Mouse (Mus musculus): Measurements from ENCODE around the gene Ubxn11.
A peak's percentile ranks its signal among the peaks of the same experiment; 100 is the strongest.

The Ubxn11 gene

DNA sequence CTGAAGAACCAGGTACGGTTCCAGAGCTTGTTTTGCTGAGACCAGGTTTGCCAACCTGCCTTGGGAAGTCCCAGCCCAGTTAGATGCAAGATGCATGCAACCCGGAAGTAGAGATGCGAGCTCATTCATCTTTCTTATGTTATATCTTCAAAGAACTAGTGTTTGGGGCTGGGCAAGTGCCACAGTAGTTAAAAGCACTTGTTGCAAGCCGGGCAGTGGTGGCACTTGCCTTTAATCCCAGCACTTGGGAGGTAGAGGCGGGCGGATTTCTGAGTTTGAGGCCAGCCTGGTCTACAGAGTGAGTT is 11.2 kb upstream of the Ubxn11 start:
- no peak for DNase-seq

DNA sequence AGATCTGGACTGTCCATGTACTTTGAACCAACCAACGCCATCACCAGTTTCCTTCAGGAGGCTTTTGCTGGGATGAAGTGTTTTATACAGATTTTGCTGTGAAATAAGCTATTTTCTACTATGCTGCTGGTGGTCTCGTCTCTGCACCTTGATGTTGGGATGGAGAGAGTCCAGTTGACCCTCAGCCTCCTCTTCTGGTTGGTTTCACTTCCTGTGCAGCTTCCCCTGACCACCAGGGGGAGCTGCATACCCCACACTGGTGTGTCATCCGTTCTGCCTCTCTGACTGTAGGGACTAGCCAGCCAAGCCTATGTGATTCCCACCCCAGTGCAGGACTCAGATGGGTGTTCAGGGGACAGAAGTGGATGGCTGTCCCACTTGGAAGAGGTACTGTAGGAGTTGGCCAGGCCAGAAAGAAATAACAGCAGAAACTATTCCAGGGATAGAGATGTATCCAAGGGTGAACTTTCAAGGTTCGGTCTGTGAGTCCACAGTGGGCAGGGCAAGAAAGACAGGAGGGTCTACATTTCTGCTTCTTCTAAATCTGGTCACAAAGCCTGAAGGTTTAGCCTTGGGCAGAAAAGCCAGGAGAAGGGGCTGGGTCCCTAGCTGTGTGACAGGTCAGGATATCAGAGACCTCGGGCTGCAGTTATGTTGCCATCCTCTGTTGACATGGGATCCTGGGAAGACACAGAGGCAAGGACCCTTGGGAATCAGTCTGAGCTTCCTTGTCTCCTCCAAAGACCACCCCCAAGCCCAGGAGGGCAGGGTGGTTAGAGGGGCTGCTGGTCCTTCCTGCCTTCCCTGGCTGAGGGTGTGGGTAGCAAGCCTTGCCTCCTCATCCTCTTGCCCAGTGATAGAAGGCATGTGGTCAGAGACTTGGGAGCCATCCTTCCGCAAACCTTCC is 9.7 kb upstream of the Ubxn11 start:
- peak; percentile 93 for DNase-seq

DNA sequence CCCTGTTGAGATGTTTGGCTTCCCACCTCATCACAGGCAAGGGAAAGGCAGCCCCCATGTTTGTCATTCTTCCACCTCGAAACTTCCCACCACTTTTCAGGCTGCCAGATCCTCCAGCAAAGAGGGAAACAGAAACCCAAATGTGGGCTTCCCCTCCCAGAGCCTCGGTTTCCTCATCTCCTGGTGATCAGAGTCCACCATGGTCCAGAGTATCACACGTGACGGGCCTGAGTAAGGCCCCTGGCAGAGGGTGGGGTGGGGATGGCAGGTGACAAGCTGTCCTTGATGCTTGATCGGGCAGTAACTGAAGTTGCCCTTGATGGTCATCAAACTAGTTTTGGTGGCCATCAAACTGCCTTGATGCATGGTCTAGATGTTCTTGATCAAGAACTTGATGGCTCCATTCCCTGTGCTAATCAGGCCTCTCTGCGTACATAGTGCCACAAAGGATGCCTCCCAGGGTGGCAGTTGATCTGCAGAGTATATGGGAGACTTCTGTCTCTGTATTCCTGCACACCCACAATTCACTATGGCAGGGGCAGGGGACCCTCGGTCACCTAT is 8.3 kb upstream of the Ubxn11 start:
- DNase-seq, result no peak

DNA sequence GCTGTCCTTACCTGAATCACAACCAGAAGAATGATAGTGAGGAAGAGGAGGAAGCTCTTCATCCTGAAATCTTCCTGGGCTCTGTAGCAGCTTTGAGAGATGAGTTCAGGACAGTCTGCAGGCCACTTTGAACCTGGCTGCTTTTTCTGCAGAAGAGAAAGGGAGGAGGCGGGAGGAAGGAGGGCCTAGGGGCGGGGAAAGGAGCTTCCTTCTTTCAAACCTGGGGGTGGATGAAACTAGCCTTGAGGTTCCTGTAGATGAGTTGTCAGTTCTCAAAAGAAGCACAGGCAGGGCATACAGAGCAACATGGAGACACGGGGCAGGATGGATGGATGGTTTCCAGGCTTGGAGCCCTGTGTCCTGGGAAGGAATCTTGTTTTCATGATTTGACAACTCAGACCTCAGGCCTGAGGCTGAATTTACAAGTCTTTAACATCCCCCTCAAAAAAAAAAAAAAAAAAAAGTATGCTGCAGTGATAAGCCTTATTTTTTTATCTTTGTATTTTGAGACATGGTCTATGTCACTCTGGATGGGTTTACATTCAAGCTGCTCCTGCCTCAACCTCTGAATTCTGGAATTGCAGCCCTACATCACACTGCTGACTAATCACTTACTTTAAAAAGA is 7.3 kb upstream of the Ubxn11 start, which contains the start of gene Cd52:
Gene Cd52 (minus strand): TSS at position 160 of the 625 bp plus-strand sequence.
- DNase-seq, result no peak

DNA sequence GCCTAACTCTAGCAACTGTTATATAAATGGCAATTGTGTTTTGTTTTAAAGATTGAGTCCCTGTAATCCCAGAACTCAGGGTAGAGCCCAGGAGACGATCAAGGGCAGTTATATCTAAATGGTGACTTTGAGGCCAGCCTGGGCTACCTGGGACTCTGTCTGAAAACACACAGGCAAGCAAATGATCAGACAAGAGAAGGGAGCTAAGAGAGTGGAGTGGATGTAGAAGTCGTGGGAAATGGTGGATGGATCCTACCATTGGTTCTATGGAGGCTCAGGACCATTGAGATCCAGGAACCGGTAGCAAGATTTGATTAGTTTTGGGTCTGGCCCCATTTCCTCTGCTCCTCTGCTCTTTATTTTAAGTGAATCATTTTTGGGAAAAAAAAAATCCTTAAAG is 6.2 kb upstream of the Ubxn11 start:
- DNase-seq, result no peak

DNA sequence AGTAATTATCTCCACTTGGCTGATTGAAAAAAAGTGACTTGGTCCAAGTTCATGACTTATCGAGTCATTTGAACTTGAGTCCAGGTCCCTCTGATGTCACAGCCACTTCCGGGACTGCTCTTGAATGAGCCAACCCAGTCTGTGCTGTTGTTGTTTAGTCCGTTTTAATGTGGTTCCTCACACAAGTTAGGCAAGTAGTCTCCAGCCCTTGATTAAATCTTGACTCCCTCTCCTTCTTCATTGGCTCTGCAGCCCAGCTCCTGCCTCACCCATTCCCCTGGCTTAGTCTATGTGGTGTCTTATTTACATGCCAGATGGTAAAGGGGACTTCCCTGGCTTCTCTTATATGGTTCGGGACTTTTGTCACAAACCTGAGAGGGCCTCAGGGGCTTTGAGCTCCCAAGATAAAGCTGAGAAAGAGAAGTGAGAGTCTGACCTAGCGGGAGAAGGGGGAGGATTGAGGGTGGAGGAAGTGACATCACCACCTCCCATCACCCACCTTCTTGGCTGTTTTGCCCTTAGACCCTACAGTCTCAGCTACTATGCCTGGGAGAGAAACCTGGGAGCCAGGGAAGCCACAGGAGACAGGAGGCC is 5.3 kb upstream of the Ubxn11 start:
- DNase-seq, result peak; percentile 93

DNA sequence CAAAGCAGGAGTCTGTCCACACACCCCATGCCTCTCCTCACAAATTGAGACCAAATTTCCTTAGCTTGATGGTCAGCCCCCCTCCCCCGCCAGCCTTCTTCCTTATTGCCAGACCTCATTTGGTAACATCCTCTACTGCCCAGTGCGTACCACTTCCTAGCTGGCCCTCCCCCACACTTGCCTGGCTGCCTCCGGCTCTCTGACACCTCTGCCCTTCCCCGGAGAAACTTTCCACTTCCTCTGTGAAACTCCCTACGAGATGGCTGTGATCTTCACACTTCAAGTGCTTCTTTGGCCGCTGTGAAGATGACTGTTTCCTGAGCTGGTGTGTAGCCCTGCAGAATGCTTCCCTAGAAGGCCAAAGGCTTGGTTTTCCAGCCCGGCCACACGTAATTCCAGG is 3.7 kb upstream of the Ubxn11 start:
- DNase-seq, result peak; percentile 98

DNA sequence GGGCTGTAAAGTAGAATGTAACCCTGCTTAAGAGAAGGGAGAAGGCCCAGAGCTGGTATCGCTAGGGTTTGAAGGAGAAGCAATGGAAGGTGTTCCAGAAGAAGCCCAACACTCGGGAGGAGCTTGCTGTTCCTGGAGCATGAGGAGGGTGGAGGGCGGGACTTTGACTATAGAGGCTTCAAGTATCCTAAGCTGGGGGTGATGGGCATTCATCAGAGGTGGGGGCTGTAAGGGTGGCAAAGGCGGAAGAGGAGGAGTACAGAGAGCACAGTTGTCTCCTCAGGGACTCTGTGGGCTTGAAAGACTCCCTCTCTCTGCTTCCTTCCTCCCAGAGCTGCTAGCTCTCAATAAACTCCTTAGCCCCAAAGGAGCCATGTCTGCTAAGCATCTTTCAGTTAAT is 2.1 kb upstream of the Ubxn11 start:
- DNase-seq, result no peak

DNA sequence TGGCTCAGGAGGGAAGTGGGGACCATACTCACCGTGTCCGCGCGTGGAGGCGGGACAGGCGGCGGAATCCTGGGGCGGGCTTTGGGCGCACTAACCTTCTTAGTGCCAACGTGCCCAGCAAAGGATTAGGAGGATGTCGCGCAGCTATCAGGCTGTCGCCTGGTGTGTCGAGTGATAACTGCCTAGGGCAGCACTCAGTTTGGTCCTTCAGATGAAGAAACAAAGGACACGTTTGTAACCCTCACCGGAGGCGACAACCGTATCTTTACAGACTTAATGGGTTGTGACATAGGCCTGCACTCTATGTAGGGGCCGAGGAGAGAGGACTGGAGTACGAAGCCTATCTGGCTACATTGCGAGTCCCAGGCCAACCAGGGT is 361 bp downstream of the Ubxn11 start:
- DNase-seq, result no peak

DNA sequence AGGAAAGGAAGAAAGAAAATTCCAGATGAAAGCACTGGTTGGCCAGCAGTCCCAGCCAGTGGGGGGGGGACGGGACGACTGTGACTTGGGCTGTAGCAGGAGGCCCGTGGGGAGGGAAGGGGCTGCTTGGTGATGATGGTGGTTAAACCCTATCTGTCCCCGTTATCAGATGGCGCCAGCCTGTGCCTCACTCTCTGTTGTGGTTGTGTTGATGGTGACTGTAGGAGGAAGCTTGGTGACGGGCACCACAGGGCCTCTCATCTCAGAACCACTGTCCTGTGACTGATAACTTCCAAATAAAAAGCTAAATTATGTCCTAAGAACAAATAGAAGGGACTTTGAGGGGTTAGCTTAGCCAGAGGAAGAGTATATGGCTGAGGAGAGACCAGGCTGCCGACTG is 3.7 kb downstream of the Ubxn11 start:
- DNase-seq, result no peak

DNA sequence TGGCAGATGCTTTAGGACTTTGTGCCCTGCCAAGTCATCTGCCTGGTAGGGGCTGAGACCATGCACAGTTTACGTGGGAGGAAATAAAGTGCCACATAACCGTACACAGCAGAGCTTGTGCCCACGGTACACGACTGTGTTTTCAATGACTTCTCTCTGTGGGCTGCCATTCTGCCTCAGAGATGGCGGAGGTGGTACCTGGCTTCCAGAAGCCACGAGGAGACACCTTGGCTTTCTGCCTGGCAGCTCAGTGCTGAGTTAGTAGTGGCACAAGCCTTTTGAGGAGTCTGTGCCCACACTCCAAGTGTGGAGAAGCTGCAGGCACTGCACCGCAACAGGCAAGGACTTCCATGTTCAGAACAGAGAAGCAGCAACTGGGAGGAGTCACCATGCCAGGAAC is 5.4 kb downstream of the Ubxn11 start:
- no peak for DNase-seq

DNA sequence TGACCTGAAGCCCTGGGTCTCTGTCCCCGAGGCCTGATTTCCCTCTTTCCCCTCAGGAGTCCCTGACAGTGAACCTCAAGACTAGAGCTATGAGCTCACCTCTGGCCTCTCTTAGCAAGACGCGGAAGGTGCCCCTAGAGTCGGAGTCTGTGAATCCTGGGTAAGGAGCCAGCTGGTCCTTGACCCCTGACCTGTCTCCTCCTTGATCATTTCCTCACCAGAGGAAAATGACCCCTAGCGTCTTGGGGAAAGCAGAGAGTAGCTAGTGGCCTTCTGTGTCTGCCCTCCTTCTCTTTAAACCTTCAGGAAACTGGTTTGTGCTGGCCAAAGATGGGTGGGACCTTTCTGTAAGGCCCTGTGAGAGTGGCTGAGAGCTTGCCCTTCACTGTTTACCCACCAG is 5.8 kb downstream of the Ubxn11 start:
- DNase-seq, result no peak

DNA sequence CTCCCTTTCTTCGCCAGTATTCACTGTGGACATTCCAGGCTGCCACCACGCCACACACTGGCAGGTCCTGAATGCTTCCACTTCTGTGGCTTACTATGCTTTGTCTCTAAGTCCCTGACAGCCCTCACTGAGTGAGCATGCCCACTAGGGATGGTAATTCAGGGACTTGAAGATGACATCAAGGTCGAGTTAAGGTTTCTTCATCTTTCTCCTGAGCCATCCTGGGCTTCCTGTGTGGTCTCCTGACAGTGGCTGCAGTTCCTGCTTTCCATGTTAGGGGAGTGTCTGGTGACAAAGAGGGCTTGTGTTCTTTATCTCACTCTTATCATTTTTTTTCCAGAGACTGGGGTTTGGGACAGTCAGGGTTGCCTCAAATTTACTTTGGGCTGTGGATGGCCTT is 8.3 kb downstream of the Ubxn11 start:
- no peak for DNase-seq

DNA sequence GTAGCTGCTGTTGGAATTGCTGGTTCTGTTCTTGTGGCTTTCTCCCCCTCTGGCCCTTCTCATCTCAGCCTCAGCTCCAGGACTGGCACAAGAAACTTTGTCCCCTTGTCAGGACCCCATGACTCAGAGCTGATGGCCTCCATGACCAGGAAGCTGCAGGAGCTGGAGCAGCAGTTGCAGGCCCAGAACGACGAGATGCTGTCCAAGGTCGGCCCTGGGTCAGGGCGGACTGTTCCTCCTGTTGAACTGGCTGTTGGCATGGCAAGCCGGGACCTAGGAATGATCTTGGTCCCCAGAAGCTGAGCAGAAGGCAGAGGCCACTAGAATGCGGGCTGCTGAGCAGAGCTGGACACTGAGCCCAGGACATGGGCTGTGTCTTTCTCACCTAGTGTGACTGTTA is 10.0 kb downstream of the Ubxn11 start:
- DNase-seq, result no peak

DNA sequence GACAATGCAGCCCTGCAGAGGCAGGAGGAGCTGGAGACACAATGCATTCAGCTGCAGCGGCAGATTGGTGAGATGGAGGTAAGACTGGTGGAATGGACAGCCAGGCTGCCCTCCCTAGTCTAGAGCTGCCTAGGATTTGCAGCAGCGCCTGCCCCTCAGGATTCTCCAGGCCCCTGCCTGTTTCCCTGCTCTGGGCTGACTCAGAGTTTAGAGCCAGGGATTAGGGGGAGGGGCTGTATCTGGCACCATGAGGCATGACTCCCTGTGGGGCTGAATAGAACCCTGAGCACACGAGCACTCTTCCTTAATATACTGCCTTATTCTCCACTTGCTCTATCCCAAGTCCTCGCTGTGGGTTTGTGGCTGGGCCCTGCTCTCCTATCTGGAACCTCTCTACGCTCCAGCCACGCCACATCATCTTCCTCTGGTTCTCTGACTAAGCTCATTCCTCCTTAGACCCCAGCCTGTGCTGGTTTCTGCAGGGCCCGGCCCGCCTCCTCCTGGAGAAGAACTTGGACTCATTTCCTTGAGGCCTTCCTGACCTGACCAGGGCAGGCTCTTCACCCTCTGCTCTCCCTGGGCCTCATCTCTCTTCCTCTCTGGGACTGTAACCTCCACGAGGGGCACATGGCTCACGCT is 11.1 kb downstream of the Ubxn11 start:
- DNase-seq, result no peak

DNA sequence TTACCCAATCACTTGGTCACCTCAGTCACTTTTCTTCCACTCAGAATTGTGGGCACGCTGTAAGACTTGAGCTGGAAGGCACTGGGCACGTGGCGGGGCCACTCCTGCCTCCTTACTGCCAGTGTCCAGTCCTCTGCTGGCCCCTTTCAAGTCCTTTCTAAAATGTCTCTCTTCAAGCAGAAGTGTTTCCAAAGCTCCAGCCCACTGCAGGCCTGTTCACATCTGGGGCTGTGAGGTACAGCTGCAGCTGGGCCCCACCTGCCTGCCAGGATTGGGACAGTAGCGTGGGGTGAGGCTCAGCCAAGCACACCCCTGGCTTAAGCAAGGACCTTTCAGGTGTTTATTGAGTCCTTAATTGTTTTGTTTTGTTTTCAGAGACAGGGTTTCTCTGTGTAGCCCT is 11.7 kb downstream of the Ubxn11 start:
- no peak for DNase-seq

DNA sequence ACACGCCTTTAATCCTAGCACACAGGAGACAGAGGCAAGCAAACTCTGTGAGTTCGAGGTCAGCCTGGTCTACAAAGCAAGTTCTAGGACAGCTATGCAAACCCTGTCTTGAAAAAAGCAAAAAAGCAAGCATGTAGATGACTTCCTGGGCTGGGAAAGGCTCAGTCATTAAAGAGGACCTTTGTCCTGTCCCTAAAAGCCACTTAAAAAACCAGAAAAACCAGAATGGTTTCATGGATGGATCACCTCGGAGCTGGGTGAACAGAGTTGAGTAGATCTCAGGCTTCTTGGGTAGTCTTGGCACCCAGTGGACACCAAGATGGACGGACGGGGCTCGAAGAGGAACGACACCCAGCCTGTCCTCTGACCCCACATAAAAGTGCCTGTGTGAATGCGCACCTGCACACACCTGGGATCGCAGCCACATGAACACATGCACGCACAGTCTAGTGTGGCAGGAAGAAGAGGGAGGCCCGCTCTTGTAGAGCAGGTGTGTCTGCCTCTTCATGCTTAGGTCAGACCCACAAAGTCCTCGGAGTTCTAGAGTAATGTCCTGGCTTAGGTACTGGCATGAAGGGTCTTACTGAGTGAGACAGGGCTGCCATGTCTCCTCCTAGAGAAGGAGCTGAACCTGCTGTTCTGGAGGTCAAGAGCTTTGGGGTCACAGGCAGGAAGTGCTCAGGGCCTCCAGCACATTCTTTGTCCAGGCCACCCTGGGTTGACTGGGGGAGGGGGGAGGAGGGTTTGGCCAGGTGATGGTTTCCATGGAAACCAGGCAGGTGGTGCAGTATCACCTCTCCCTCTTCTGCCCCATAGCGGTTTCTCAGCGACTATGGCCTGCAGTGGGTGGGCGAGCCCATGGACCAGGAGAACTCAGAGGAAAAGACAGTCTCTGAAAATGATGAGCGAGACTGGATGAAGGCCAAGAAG is 13.1 kb downstream of the Ubxn11 start:
- DNase-seq, result no peak

DNA sequence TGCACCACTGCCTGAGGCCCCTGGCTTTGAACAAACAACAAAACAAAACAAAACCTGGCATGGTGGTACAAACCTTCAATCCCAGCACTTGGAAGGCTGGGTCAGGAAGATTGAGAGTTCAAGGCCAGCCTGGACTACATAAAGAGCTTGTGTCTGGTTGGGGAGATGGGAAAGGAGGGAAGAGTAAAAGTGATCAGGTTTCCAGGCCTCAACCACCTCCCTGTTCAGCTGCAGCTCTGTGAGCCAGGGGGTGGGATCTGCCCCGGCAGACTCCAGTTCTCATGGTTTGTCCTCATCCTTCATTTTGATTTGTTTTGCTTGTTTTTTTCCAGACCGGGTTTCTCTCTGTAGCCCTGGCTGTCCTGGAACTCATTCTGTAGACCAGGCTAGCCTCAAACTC is 14.1 kb downstream of the Ubxn11 start:
- no peak for DNase-seq

DNA sequence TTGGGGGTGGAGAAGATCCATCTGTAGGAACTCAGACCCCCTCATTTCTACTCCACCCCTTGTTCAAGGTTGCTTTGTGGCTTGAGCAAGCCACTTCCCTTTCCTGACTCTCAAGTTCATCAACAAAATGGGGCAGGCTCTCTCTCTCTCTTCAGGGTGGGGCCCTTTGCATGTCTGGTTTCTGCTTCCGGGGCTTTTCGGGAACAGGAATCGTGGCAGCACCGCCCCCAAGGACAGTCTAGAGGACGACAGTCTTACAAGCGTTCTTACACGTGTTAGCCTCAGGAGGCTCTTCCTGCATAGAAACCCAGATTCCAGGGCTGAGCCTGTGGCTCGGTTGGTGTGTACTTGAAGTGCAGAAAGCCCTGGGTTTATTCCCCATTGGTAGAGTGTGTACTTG is 14.6 kb downstream of the Ubxn11 start:
- DNase-seq, result peak; percentile 94

DNA sequence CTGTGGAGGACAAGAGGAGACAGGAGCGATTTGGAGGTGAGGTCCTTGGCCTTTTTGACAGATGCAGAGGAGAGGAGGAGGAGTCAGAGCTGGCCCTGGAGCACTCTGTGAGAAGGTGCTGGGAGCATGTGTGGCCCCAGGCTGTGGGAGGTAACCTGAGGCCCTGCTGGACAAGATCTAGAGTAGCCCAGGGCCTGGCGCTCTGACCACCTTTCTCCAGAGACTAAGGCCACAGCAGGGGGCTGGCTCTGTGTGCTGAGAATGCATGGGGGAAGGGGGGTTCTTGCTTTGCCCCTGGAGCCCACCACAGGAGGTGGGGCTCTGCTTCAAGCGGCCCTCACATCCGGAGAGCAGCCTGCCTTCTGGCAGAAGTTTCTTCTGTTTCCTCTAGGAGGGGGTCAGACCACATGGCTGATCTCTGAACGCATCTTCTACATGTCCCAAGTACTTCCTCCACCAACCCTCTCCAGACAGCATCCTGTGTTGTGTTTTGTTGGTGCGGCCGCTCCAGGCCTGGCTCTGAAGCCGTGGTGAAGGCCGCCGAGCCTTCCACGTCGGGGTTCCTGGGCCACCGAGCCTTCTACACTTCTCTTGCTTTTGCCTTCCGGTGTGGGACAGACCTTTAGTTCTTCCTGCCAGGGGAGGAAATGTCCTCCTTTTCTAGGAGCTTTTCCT is 15.9 kb downstream of the Ubxn11 start:
- no peak for DNase-seq

DNA sequence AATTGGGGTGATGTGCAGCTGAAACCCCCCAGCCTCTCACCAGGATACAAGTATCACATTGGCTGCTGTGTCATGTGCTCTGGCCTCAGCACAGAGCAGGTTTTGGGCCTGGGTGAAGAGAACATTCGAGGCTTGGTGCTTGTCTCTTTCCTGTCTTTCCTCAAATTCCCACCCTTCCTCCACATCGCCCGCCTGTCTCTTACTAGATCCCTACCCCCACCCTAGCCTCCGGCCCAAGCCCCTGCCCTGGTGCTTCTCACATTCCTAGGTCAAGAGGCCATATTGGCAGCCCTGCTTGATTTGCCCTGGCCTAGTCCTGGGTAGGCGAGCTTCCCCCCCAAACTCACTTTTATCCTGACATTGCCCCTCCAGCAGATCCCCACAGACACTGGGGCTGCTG is 16.7 kb downstream of the Ubxn11 start:
- no peak for DNase-seq

DNA sequence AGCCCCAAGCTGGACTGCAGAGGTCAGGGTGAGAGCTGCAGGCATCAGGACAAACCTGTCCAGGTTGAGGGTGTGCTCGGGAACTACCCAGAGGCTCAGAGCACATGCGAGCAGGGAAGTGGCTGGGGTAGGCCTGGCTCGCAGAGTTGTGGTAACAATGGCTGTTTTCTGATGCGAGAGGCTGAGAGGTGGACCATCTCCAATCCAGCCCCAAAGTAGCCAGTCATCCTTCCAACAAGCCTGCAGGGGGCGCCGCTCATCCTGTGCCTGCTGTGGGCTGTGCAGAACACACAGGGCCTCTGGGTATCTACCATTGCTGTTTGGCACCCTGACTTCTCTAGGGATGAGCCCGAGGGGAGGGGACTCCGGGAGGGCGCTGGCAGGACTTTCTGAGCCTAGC is 17.3 kb downstream of the Ubxn11 start:
- no peak for DNase-seq

All from heart, adult 11 months (tissue).